Mouse (Mus musculus): ENCODE results near the gene Nme4. TPM values are rescaled to one million over a fixed set of nuclear protein-coding genes. Genes with fewer than 3 reads are reported as not detected.
"Not testable (repeated sequence)": the region's sequence is repeated elsewhere in the genome, so short reads cannot be mapped to it uniquely, and the experiment has no call there.

Gene Nme4
- total RNA-seq, 2 experiments from 2014 or later = 3.6 to 4.2 TPM

GRCm38 (mm10) chr17:26112751-26113150, 17.3 kb upstream of the Nme4 start:
- no peak for DNase-seq (ENCODE audit: extremely low spot score in 1 of 2, low spot score in 2 of 2)
- Histone ChIP-seq H3K27ac (peak overlapping the region; percentile 86), H3K4me3 (peak overlapping the region; percentile 67)
- intact Hi-C loops (cut with DNase I) = no loop called here
- TF ChIP-seq CTCF (IDR thresholded peaks at IDR 0.05) = no peak

DNA sequence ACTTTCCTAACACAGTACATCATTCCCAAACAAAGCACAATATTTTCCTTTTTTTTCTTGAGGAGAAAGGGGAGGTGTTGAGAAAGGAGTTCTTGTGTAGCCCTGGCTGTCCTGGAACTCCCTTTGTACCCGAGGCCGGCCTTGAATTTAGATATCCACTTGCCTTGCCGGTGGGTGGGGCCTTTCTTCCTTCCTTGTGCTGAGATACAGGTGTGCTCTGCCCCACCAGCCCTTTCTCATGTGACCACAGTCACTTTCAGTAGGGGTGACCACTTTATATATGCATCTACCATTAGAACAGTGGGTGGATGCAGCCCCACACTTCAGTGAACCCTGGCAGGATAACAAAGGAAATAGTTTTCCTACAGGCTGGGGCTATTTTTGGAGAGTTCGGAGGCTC, 16.3 kb upstream of the Nme4 start:
- H3K4me3 ChIP-seq = no peak overlapping the region
- no peak for DNase-seq (ENCODE audit: extremely low spot score in 1 of 2, low spot score in 2 of 2)
- intact Hi-C loops (cut with DNase I) = no loop called here
- no peak overlapping the region for H3K27ac ChIP-seq
- no peak for TF ChIP-seq CTCF (IDR thresholded peaks at IDR 0.05)

- DNase-seq (ENCODE audit: extremely low spot score in 1 of 2, low spot score in 2 of 2) = no peak
- Histone ChIP-seq H3K27ac (no peak overlapping the region), H3K4me3 (no peak overlapping the region)
- no peak for TF ChIP-seq CTCF (IDR thresholded peaks at IDR 0.05)
- intact Hi-C loops (cut with DNase I) = no loop called here
These were observed 15.6 kb upstream of the Nme4 start for GRCm38 (mm10) chr17:26111024-26111423.

GRCm38 (mm10) chr17:26110156-26110555, 14.8 kb upstream of the Nme4 start:
- TF ChIP-seq CTCF (IDR thresholded peaks at IDR 0.05) = no peak
- Histone ChIP-seq H3K4me3 (no peak overlapping the region), H3K27ac (no peak overlapping the region)
- no peak for DNase-seq (ENCODE audit: extremely low spot score in 1 of 2, low spot score in 2 of 2)
- intact Hi-C loops (cut with DNase I) = no loop called here

DNA sequence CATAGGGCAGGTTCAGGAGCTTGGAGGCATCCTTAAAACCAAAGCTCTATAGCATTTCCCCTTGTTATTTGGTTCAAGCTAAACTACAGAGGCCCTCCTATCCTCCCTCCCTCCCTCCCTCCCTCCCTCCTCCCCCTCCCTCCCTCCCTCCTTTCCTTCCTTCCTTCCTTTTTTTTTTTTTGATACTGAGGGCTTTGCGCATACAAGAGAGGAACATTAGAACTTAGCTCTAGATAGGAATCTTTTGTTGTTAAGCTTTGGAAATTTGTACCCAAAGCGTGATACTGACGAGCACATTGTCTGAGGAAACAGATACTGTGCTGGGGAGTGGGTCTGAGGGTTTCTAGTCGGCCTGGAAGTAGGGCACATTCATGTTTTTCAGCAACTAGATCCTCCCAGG, 10.2 kb upstream of the Nme4 start:
- no peak overlapping the region for H3K4me3 ChIP-seq
- H3K27ac ChIP-seq = no peak overlapping the region
- DNase-seq (ENCODE audit: extremely low spot score in 1 of 2, low spot score in 2 of 2) = no peak
- no peak for TF ChIP-seq CTCF (IDR thresholded peaks at IDR 0.05)
- intact Hi-C loops (cut with DNase I) = no loop called here

DNA sequence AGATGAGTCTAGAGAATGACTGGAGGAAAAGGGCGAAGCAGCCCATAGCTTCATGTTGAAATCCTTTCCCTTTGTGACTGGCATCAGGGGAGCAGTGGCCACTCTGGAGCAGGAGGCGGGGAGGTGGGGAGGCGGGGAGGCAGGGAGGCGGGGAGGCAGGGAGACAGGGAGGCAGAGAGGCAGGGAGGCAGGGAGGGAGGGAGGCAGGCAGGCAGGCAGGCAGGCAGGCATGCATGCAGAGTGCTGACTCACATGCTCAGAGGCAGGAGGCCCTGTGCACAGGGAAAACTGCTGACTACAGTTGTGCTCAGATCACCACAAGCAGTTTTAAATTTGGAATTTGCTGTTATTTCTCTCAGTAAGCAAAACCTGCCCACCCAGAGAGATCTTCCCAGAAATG, 6.1 kb upstream of the Nme4 start:
- no peak for DNase-seq (ENCODE audit: extremely low spot score in 1 of 2, low spot score in 2 of 2)
- intact Hi-C loops (cut with DNase I) = no loop called here

GRCm38 (mm10) chr17:26100166-26100565, 4.8 kb upstream of the Nme4 start:
- Histone ChIP-seq H3K4me3 (no peak overlapping the region), H3K27ac (no peak overlapping the region)
- TF ChIP-seq CTCF (IDR thresholded peaks at IDR 0.05) = no peak
- intact Hi-C loops (cut with DNase I) = no loop called here
- DNase-seq (ENCODE audit: extremely low spot score in 1 of 2, low spot score in 2 of 2) = no peak

More for the DNA sequence above, 6.1 kb upstream of the Nme4 start:
- Histone ChIP-seq H3K27ac (no peak overlapping the region), H3K4me3 (no peak overlapping the region)
- TF ChIP-seq CTCF (IDR thresholded peaks at IDR 0.05) = no peak

- H3K27ac ChIP-seq; H3K4me3 ChIP-seq; DNase-seq (ENCODE audit: extremely low spot score in 1 of 2, low spot score in 2 of 2): not testable (repeated sequence)
- TF ChIP-seq CTCF (IDR thresholded peaks at IDR 0.05) = peak; percentile 63
- intact Hi-C loops (cut with DNase I) = loop anchor here (10.0 kb wide), 1 partner anchor 205 kb away; no protein-coding TSS in a partner anchor
These were observed 3.9 kb upstream of the Nme4 start for GRCm38 (mm10) chr17:26099316-26099715.

DNA sequence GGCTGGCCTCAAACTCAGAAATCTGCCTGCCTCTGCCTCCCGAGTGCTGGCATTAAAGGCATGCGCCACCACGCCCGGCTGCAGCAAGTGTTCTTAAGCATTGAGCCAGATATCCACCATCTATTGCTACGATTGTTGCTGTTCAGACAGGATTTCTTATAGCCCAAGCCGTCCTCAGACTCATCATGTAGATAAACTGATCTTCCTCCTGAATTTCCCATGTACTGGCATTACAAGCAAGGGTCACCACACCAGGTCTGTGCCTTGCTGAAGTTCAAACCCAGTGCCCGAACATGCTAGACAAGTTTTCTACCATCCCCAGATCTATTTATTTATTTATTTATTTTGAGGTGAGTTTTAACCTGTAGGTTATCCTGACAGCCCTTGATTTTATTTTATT, 3.1 kb upstream of the Nme4 start:
- no peak for DNase-seq (ENCODE audit: extremely low spot score in 1 of 2, low spot score in 2 of 2)
- intact Hi-C loops (cut with DNase I) = loop anchor here (10.0 kb wide), 1 partner anchor 204 kb away; no protein-coding TSS in a partner anchor
- Histone ChIP-seq H3K4me3 (no peak overlapping the region), H3K27ac (no peak overlapping the region)
- no peak for TF ChIP-seq CTCF (IDR thresholded peaks at IDR 0.05)

DNA sequence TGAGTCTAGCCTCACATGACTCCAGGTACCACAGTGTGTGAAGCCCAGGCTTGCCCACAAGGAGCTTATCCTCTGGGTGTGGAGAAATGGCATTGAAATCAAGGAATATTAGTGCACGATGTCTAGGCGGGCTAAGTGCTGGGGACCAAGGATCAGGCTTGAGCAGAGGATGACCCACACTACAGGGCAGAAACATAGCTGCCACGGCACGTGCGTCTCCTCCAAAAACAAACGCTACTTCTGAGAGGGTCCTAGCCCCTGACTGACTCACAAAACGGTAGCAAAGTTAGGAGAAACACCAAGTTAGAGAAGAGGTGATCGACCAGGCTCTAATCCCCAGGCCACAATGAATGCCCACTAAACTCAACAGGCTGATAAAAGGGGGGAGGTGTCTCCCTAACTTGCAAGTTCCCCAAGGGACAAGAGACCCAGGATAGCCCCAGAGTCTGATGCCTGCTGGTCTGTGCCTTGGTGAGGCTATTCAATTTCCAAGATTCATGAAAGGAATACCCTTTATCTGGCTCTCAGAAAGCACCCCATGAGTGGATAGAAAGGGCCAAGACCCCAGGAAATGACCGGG, 781 bp downstream of the Nme4 start:
- intact Hi-C loops (cut with DNase I) = loop anchor here (10.0 kb wide), 1 partner anchor 200 kb away; no protein-coding TSS in a partner anchor

DNA sequence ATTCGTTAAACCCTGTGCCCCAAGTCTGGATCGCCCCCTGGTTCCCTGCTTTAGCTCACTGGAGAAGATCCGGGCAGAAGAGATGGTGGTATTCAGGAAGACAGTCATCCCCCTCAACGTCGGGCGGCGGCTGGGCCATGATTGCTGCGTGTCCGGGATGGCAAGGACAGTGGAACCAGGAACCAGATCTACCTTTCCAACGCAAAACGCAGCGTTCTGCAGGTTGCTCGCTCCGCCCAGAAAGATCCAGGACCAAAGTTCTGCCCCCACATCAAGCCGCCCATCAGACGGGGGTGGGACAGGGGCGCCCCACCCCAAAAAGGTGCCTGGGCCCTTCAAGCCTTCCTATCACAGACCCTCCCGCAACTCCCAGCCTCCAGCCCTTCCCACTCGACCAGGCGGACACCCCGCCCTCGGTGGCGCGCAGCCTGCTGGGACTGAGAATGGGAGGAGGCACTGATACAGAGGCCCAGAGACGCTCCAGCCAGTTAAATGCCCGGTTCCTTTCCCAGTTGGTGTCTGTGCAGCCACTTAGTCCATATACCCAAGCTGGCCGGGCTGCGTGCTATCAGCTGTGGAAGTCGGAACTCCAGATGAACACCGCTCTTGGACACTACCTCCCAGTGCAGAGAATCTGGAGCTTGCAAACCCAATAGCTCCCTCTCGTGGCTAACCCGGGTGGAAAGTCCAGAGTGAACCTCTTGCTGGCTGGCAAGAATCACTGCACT, 5.3 kb downstream of the Nme4 start, which contains the start of gene Decr2:
TSS of gene Decr2 (minus strand) at position 433 of the 728 bp plus-strand sequence.
- peak within 1 kb of the TSS; percentile 58 for H3K4me3 ChIP-seq
- DNase-seq (ENCODE audit: extremely low spot score in 1 of 2, low spot score in 2 of 2) = peak; percentile 85
- peak; percentile 90 for TF ChIP-seq CTCF (IDR thresholded peaks at IDR 0.05)
- peak within 1 kb of the TSS; percentile 82 for H3K27ac ChIP-seq
- intact Hi-C loops (cut with DNase I) = loop anchor here (1.0 to 10.0 kb wide), 3 partner anchors 49 to 195 kb away; no protein-coding TSS in a partner anchor

More for the DNA sequence above, 781 bp downstream of the Nme4 start:
- no peak for TF ChIP-seq CTCF (IDR thresholded peaks at IDR 0.05)
- H3K4me3 ChIP-seq = peak overlapping the region; percentile 61
- DNase-seq (ENCODE audit: extremely low spot score in 1 of 2, low spot score in 2 of 2) = no peak
- peak overlapping the region; percentile 81 for H3K27ac ChIP-seq

GRCm38 (mm10) chr17:26087059-26087564, 8.3 kb downstream of the Nme4 start:
- TF ChIP-seq CTCF (IDR thresholded peaks at IDR 0.05) = no peak
- intact Hi-C loops (cut with DNase I) = no loop called here
- H3K4me3 ChIP-seq = no peak overlapping the region

More at GRCm38 (mm10) chr17:26087059-26087564, 8.3 kb downstream of the Nme4 start:
- no peak overlapping the region for H3K27ac ChIP-seq
- DNase-seq (ENCODE audit: extremely low spot score in 1 of 2, low spot score in 2 of 2) = no peak
